Mouse (Mus musculus) embryonic fibroblast, embryonic 13.5 days (primary cell): ENCODE measurements around the gene Pappa.

Experiments used
- CTCF ChIP-seq: IDR thresholded peaks from 2 replicates; pipeline ENCODE4 v1.5.1; 2011; ENCODE audit warnings: mild to moderate bottlenecking, control low read depth, low read length, moderate library complexity, borderline replicate concordance; ENCODE audit not compliant: insufficient read depth
- POLR2A ChIP-seq: IDR thresholded peaks from 2 replicates; pipeline ENCODE4 v1.6.1; 2011; ENCODE audit warnings: low read depth, mild to moderate bottlenecking, control low read depth, low read length, moderate library complexity

- TF ChIP-seq CTCF (no peak), POLR2A (no peak)
These were observed 178.7 kb downstream of the Pappa start for GRCm38 (mm10) chr4:65302666-65303065.
